Mouse (Mus musculus): Measurements from ENCODE around the gene Pgpep1.
A peak's percentile ranks its signal among the peaks of the same experiment; 100 is the strongest.

Gene Pgpep1

GRCm38 (mm10) chr8:70596775-70597416, 63.3 kb downstream of the Pgpep1 start:
- H3K36me3 ChIP-seq (ENCODE audit: control insufficient read depth, insufficient read depth, low read length, poor library complexity, severe bottlenecking): no peaks in the 10 kb centered on the region
- DNase-seq (ENCODE audit: low read depth, low spot score): peak; percentile 43

More at GRCm38 (mm10) chr8:70596775-70597416, 63.3 kb downstream of the Pgpep1 start:
- no peaks in the 10 kb centered on the region for H3K27me3 ChIP-seq (ENCODE audit: control insufficient read depth, insufficient read depth, low read length, poor library complexity, severe bottlenecking)
